Mouse (Mus musculus): Measurements from ENCODE around the gene Mfng.

- TF ChIP-seq POLR2A (IDR thresholded peaks at IDR 0.05; ENCODE audit: borderline replicate concordance, extremely low read depth, low read depth, low read length) = no peak
- no peak for TF ChIP-seq CTCF (IDR thresholded peaks at IDR 0.05; ENCODE audit: insufficient read depth, low read length)
Measured at GRCm38 (mm10) chr15:78715856-78716255, 57.4 kb downstream of the Mfng start.

Measured in lung, adult 2 months (tissue).